Mouse (Mus musculus) heart, adult 11 months (tissue): ENCODE results near the gene Tm4sf1.
A peak's percentile ranks its signal among the peaks of the same experiment; 100 is the strongest.

ENCODE experiments used
- DNase-seq: peaks from one replicate; pipeline ENCODE4 v3.0.0; 2022

Gene Tm4sf1

DNA sequence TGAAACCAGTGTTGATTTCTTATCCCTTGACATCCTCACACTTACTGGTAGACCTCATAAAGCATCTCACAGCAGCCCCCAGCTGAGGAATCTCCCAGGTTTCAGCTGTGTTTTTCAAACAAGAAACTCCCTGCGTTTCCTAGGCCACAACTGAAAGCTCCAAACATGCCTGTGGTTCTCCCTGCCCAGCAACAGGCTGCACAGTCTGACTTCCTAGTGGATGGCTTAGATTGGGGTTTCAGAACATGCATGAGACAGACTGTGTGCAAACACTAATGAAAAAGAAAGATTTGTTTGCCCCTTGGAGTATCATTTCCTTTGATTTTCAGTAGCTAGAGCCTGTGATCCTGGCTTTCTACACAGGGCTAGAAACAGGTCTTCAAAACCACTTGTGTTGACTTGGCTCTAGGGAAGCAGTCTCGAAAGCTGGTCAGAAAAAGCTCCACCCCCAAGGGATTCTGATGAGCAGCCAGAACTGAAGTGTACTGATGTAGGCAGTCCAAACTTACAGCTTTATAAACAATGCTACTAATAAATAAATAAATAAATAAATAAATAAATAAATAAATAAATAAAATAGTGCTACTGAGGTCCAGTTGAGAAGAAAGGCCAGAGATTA is at the start of gene Tm4sf1:
Gene Tm4sf1, minus strand, starts transcription at position 68 of the 619 bp plus-strand sequence.
- DNase-seq, result peak; percentile 73

DNA sequence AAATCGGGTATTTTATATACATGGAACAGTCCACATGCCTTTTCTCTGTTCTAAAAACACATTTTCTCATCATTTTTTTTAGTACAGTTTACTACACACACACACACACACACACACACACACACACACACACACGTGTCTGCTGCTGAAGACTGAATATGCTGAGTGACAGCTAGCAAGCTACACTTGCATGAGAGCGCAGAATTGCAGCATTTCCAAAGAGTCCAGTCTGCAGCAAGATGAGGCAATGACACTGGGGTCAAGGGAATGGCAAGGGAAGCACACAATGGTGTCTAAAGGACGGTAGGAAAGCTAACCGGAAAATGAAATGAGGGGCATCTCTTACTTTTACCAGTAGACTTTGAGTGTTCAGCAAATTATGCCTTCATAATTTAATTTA is 43.0 kb upstream of the Tm4sf1 start:
- DNase-seq, result no peak

DNA sequence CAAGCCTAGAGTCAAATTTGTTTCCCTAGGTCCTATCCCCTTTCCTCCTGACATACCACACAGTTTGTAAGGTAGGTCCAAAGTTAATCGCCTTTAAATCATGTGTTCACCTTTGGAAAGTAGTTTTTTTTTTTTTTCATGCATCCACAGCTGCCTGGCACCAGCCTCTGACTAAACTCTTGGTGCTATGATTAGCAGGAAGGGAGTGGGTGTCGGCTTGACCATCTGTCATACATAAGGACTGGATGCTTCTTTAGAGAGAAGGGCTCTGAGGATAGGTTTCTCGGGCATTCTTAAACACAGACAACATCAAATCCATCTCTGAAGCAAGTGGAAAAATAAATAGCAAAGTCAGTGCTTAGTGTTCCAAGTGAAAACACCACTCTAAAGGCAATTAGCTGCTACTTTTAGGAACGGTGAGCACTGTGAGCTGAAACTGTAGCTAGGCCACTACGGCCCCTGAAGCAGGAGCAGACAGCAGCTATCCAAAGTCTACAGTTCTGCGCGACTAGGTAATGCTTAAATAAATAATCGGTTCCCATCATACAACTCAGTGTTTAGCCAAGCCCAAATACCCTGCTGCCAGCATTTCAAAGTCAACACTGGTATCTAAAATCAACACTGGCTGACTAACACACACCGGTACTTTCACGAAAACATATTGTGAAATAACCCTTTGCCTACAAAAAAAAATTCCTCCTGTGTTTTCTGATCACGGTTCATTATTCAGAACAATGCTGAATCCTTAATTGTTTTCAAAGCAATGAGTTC is 42.2 kb upstream of the Tm4sf1 start:
- DNase-seq, result no peak

DNA sequence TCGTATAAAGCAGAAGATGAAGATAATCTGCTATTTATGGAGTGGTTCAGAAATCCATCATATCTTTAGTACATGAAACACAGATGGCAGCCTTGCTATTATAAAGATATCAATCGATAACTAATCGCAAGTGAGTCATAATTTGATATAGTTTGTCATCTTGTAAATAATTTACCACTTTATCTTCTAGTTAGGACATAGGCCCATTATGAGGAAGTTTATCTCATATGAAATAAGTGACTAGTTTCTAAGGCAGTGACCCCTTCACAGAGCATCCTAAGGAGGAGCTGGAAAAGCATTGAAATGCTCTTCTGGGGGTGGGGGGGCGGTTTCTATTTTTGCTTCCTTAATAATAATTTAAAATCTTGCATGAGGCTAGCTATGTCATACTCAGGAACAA is 41.2 kb upstream of the Tm4sf1 start:
- no peak for DNase-seq

DNA sequence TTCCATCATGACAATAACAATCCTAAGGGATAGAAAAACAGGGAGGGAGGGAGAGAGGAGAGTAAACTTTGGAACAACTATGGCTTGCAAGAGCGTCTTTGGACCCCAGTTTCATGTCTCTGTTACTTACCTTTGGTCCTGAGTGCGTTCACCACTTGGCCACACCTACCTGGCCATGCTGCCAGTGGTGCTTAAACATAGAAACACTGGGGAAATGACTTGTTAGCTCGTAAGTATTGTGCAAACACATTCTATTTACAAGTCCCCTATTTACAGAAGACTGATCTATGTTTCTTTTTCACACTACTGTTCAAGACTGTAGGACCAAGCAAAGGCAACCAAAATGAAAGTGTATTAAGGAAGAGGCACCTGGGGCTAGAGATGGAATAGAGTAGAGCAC is 39.5 kb upstream of the Tm4sf1 start:
- no peak for DNase-seq

DNA sequence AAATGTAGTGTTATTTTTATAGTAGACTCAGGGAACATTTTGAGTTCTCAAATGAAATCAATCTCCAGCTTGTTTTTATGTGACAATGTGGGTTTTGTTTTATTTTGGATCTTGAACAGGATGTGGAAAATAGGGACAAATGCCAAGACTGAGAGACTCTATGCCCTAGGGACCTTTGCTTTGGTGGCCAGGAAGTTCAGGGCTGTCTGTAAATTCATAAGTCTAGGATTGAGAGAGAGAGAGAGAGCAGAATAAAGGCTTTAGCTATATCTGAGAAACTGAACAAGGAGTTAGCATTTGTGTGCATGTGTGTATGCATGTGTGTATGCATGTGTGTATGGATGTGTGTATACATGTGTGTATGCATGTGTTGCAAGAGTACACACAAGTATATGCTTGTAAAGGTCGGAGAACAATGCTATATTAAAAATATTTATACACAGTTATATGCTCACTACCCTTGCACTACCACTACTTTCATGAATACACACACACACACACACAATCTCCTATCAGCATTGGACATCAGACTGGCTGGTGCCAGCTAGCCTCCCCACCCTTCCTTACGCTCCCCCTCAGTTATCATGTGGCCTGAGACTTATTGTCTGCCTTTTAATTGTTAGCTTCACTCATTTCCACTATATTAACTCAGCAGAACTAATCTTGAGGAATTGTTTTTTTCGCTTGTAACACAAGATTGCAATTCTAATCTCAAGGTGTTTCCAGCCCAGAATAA is 33.5 kb upstream of the Tm4sf1 start:
- peak; percentile 95 for DNase-seq

DNA sequence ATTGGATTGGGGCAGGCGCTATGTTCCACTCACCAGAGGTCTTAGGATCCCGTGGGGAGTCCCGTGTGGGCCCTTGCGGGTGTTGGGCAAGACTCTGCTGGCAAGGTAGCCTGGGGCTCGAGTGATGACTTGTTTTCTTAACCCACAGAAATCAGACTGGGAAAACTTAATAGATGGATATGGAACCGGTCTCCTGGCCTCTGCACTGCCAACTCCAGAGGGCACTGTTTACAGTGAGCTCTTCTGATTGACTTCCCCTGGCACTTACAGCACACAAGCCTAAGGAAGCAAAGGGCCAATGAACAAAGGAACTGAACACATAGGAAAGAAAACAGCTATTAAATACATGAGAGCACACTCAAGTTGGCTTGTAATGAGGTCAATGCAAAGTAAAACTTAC is 26.2 kb upstream of the Tm4sf1 start:
- DNase-seq, result peak; percentile 62

DNA sequence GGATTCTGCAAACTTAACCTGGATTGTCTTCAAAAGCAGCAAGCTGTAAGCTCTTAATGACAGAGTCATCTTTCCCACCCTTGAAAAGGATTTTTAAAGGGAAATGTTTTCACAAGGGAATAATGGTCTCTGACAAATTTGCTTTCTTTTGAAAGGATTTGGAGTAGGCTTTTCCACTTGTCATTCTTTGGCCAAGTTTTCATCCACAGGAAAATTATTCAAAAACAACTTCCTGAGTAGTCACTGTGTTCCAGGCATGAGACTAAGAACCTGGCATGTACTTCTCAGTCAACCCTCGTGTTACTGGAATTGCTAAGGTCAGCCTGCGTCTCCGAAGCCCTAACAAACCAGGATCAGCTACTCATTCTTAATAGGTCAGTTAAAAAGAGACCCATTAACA is 5.3 kb upstream of the Tm4sf1 start:
- peak; percentile 70 for DNase-seq

DNA sequence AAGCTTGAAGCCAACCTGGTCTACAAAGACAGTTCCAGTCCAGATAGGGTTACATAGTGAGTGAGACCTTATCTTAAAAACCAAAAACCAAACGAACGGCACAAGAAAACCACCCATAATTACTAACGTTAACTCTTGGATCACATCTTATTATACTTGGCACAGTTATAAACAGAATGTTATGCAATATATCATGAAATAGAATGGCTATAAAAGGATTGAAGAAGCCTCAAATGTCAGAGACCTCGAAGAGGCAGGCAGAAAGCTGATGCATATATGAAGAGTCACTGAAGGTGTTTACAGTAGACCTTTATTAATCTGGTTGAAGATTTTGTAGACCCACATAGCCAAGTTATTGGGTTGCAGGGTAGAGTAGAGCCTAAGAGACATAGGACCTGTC is 3.8 kb upstream of the Tm4sf1 start:
- peak; percentile 27 for DNase-seq

DNA sequence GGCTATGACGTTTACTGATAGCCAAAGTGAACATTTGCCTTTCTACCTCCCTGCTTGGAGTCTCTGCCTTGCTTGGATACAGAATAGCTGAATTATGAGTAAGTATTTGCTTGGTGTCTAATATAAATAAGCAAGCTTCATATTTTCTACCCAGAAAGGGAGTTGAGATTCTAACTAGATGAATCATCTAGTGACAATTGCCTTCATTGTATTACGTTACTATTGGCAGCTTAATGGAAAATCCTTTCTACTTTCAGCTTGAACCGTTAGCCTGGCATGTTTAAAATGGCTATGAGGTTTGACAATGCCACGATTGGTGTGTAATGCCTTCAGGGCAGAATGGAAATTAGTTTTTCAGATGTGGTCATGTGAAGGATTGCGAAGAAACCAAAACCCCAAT is 2.7 kb upstream of the Tm4sf1 start:
- DNase-seq, result no peak

DNA sequence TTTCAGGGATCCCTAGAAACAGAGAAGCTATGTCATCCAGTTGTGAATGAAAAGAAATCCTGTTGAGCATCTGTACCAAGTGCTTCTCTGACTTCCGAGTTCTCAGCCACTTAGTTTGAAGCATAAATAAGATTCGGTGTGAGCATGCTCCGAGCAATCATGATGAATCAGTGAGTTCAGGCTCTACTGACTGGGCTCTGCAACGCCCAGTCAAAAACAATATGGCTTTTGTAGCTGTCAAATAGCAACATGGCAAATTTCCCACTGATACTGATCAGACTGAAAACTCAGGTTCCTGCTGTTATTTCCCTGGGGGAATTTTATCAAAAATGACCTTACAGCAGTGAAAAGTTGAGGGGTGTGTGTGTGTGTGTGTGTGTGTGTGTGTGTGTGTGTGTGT is 2.3 kb upstream of the Tm4sf1 start:
- peak; percentile 82 for DNase-seq

DNA sequence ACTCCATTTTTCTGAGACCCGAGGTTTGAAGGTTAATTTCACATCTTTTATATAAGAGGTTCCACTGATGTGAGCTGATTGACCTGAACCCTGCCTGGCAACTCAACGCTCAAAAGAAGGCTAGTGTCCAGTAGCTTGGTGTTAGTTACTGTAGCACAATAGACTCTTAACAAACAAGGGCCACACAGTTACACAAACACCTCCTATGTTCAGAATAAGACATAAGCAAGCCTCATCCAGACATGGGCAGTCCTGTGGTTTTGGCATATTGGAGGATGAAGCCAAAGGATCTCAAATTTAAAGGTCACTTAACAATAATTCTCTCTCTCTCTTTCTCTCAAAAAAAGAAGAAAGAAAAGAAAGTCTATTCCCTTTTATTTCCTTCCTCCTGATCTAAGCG is 1.7 kb upstream of the Tm4sf1 start:
- DNase-seq, result peak; percentile 30

DNA sequence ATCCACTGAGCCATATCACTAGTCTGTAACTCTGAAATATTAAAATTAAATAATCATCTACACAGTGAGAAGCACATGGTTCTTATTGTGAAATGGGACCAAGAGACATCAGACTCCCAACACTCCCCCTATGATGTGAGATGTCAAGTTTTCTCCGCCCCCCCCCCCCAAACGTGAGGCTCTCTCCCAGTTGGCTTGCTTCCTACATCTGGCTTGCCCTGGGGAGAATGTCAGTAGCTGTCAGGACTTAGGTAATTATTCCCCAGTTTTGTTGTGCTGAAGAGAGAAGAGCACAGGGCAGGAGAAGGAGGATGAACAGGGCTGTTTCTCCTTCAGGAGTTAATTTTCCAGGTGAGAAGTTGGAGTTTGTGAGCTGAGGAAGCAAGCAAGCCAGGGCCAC is 1.1 kb upstream of the Tm4sf1 start:
- peak; percentile 21 for DNase-seq

DNA sequence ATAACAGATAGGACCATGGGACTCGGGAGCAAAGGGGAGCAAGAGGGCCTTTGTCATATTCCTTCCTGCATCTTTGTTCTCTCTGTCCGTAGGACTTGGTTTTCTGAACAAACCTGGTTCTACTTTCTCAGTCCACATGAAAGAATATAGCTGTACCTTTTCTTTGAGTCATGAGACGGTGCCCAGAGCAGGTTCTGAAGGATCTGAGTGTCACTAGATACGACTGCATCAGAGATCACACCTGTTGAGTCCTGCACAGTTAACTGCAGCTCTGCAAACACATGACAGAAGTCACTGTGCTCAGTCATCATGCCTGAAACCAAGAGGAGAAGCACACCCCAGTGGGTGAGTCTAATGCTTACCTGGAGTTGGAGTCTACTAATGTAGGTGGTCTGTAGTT is 422 bp downstream of the Tm4sf1 start:
- DNase-seq, result peak; percentile 64

DNA sequence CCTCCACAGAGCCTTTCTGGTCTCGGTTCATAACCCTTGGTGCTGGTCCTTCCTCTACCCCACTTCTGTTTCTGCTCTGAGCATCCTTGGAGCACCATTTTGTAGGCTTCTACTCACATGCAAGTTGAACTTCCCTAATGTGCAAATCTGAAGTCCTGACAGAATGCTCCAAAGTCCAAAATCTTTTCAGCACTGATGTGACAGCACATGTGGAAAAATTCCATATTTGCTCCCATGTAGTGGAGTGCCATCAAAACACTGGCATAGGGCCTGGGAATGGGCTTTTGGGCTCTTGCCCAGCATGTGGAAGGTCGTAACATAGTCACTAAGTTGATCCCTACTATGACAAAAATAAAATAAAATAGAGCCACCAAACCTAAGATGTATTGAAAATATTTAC is 3.8 kb downstream of the Tm4sf1 start:
- DNase-seq, result peak; percentile 55

DNA sequence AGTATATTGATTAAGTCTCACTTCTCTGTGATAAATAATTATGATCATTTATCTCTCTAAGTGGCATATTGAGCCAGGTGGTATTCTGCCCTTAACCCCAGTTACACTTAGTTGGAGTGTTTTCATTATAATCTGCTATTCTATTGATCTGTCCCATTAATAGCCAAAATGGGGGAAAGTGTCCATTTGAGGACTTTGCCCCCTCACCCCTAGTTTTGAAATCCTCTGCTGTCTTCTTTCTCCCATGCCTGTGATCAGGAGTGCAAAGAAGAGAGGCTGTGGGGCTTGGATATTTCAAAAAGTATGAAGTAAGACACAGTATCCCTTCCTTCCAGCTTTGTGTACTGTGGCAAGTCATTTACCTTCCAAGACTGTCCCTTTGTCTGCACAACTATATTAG is 5.2 kb downstream of the Tm4sf1 start:
- DNase-seq, result no peak

DNA sequence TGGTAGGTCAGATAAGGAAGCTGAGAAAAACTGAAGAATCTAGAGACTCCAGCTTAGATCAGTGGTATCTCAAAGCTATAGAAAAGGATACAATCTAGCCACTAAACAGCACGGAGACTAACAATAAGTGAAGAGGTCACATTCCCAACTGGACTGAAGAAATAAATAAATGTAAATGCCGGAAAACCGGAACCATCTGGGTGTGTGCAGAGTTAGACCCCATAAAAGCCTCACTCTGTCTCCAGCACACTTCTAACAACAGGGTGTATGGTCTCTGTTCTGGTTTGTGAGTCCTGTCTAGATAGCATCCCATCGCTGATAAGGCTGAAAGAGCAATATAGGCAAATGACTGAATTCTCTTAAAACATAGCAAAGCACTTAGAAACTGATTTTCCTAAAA is 6.2 kb downstream of the Tm4sf1 start:
- no peak for DNase-seq

DNA sequence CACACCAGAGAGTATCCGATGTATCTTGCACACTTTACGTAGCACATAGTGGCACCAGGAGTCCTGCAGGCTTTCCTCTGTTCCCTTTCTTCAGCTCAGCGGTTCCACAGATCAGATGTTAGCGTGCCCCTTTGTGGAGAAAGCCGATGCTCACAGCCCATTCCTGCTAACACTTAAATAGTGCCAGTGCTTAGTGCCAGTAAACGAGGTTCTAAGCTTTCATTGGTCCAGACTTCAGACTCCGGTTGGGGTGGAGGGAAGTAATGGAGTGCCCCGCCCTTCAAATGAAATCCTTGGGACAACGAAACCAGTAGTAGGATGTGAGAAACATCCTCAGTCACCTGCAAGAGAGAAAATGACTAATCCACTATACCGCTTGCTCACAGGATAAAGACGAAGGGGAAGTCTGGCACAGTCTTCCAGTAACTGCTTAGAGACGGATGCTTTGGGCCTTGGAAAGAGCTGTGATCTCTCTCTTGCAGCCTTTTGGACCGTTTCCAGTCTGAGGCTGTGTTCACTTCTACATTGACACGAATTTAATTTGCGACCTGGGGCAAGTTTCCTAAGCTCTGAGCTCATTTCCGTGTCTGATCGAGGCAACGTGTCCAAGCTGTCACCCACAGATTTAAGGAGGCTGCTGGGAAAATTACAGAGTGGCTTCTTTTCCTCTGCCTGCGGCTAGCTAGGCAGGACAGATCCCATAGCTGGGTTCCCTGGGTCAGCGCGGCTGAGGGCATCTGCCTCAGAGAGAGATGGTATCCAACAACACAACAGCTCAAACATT is 6.9 kb downstream of the Tm4sf1 start:
- DNase-seq, result peak; percentile 99

DNA sequence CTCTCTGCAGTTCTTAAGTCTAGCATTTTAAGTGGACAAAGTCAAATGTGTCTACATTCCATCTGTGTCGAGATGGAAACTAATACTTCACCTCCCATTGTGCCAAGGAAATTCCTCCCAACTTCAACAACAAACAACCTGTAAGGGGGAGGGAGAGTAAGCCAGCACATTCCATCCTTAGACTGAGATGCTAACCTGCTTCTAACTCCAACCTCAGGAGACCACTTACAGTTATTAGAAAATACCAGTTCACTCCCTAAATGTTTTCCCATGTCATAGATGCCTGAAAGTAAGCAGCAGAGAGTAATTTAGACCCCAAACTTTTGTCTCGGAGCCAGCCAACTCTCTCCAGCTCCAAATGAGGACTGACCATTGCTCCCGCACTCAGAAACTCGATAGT is 7.9 kb downstream of the Tm4sf1 start:
- peak; percentile 88 for DNase-seq

DNA sequence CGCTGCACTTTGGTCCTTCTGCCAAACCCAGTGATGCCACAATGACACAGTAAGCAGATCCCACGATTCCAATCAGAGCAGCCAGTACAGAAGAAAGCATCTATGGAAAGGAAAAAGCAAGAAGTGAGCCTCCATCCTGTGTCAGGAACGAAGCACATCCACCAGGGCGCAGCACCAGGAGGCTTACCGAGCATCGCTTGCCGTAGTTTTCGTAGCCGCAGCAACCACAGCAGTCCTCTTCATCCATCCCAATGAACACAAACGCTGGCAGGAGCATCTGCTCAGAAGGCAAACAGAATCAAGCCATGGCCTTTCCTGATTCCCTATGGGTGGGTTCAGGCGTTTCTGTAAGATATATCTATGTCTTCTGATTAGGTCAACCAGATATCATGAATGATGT is 9.0 kb downstream of the Tm4sf1 start:
- peak; percentile 90 for DNase-seq

DNA sequence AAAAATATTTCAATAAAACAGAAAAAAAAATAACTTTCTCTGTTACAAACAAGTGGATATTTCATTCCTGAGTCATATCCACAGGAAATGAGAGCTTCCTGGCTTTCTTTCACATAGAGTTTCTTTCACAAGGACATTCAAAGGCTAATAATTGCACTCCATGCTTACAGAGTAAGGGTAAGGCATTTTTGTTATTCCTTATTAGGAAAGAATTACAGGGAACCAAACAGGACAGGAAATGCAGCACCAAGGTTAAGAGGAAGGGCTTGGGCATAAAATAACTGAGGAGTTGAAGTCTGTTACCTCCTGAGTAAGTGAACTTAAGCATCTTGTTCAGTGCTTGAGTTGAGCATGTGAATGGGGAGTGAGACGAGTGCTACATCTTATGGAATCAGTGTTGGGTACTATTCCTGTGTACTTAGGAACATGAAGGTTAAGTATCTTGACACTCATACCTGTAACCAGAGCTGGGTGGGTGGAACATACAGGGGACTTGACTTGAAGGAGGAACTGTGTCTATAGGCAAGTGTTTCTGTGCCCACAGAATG is 12.8 kb downstream of the Tm4sf1 start:
- DNase-seq, result peak; percentile 82

DNA sequence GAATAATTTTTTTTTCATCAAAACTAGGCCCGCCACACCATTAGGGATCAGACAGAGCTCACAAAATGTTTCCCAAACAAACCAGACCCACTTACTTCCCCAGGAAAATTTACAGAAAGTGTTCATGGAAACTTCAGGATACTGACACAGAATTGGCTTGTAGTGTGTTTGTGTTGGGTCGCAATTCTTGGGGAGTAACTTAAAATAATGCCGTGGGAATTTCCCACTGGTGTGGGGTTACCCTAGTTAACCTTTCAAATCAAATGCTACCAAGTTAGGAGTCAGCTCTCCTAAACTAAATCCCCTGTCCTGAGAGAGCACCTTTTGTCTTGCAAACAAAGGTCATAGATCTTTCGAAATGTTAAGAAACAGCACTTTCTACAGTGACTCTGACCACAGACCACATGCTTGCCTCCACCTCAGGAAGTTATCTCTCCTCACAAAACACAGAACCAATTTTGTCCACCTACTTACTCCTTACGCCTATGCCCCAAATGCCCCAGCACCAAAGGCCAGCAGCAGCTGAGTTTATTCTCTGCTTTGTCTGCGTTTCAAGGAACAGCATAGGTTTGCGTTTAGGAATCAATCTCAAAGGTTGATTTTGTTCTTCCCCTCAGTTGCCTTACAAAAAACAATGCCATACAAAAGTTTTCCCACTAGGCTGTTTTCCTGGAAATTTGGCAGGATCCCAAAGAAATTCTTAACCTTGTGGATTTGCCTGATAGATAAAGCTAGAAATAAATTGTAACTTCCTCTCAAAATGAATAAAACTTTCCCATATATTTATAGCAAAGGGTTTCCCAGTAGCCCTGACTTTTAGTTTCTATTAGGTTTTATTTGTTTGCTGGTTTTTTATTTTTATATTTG is 13.7 kb downstream of the Tm4sf1 start:
- peak; percentile 93 for DNase-seq
